Mouse (Mus musculus) thymus, postnatal 25 days (tissue): Measurements from ENCODE around the gene Ptprn2.

Experiments
- DNase-seq: peaks from one replicate; pipeline ENCODE4 v3.0.0; 2022

The Ptprn2 gene

DNA sequence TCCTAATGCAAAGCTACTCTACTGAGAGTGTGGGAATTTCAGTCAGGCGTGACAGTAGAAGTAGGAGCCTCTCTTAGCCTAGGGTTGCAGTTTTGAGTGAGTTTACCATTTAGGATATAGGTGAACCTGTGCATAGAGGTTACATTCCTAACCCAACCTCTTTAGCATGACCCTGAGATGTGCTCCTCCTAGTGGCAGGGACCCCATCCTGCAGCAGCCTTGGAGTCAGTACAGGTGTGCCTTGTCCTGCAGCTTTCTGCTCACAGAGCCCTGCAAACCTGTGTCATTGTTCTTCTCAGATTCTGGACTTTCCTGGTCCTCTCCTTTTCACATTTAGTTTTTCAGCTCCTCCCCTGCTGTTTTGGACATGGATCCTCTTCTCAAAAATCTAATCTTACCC, 168.2 kb downstream of the Ptprn2 start:
- peak; percentile 59 for DNase-seq

GRCm38 (mm10) chr12:116660076-116660475, 174.6 kb downstream of the Ptprn2 start:
- DNase-seq: peak; percentile 66

- peak; percentile 6 for DNase-seq
Observed at GRCm38 (mm10) chr12:116661018-116661417, 175.5 kb downstream of the Ptprn2 start.

GRCm38 (mm10) chr12:116677701-116678100, 192.2 kb downstream of the Ptprn2 start:
- DNase-seq: no peak

DNA sequence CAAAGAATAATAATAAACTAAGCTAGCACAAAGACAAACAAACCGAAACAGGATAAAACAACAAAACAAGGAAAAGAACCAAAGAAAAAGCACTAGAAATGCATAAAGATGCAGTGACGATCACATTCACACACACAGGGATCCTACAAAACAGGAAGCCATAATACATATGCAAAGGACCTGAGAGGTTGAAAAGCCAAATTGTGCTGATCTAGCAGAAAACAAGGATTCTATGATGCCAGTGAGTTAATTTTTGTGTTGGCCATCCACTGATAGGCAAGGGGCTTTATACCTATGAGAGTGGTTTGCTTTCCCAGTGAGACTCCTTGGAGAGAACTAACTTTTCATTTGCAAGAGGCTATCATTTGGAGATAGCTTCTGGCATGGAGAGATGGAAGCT, 204.3 kb downstream of the Ptprn2 start:
- DNase-seq: no peak

DNA sequence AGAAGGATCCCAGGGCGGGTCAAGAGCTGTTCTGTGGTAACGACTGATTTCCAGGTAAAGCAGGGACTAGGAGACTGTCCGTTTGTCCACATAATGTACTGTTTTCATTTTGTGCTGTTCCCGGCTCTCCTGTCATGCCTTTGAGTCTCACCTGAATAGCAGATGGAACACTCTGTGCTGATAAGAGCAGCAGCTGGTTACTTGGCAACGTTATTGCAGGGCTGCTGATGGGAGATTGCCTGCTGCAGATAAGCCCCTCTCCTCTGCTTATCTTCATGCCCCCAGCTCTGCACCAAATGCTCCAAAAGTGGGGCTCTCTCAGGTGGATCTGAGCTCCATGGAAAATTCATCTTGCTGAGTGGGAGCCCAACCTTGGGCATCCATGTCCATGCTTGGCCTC, 224.0 kb downstream of the Ptprn2 start:
- no peak for DNase-seq

DNA sequence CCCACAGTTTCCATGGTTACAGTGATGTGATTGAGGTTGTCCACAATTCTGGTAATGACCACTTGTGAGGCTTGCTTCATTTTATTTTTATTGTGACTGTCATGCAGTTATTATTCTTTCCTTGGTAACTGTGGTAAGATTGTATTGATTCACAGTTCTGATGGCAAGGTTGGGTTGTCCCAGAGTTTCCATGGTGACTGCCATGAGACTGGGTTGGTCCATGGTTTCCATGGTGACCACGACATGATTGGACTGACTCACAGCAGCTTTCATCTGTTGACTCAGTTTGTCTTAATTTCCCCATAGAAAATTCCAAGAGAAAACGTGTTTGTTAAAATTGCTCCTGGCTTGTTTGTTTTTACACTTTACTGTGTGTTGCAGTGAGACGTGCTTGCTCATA, 225.2 kb downstream of the Ptprn2 start:
- DNase-seq: no peak

DNA sequence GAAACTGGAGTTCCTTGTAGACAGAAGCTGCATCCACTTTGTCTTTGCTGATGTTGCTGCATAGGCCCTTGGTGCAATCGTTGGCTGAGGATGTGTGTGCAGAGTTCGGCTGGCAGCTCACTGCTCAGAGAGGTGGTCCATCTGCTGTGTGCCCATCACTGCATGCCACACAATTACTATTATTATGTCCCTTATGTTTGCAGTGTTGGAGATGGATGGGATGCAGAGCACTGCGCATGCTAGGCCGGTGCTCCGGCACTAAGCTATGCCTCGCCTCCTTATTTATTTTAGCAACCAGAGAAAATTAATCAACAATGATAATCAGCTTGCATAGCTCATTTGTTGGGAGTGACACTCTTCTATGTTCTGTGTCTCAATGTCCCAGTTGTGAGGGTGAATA, 225.6 kb downstream of the Ptprn2 start:
- no peak for DNase-seq

- DNase-seq: no peak
Observed at GRCm38 (mm10) chr12:116713096-116713495, 227.6 kb downstream of the Ptprn2 start.

DNA sequence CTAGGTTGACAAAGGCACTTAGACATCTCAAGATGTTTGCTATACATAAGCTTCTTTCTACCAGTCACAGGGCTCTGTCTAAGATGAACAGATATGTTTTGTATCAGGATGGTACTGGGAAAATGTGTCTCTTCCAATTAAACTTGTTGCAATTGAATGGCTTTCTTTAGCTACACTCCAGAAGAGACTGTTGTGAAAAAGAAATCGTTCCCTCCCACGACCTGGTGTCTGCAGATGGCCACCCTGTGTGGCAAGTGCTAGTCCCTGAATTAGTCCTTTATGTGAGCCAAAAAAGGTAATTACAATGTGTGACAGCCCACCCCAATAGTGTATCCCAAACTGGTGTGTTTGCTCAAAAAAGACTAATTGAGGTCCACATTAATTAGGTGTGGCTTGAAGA, 235.5 kb downstream of the Ptprn2 start:
- no peak for DNase-seq

- no peak for DNase-seq
Observed at GRCm38 (mm10) chr12:116740141-116740540, 254.6 kb downstream of the Ptprn2 start.

GRCm38 (mm10) chr12:116741300-116741699, 255.8 kb downstream of the Ptprn2 start:
- DNase-seq: no peak

- DNase-seq: no peak
Observed at GRCm38 (mm10) chr12:116746401-116746800, 260.9 kb downstream of the Ptprn2 start.

- DNase-seq: no peak
Observed at GRCm38 (mm10) chr12:116752784-116753183, 267.3 kb downstream of the Ptprn2 start.

- no peak for DNase-seq
Observed at GRCm38 (mm10) chr12:116763961-116764360, 278.4 kb downstream of the Ptprn2 start.

DNA sequence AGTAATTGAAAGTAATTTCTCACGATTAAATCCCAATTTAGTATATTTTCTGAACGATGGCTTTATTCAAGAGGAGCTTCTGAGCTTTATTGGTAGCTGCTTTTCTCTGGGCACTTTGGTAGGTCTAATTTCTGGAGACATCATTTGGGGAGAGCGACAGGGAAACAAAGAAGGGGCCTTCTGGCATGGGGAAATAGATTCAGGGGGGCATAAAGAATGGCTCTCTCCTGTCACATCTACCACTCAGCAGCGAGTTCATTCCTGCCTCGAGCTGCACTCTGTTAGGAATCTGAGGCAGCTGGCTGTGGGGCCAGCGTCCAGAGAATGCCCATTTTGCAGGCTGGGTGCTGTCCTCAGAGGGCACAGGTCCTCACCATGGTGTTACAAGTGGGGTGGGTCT, 285.4 kb downstream of the Ptprn2 start:
- no peak for DNase-seq

DNA sequence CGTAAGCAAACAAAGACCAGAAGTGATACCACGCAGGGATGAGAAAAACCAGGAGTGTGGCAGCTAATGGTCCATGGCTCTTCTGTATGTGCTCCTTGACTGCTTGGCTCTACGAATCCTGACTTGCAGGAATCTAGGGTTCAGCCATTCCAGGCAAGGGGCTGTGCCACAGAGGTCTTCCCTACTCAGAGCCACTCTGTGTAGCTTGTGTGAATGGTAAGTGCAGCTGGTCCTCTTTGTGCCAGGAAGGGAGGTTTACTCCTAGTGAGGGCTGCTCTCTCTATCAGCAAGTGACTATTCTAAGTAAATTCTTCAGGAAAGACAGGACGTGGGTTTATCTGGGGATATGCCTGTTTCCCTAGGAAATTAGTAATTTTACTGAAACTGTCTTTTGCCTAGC, 286.0 kb downstream of the Ptprn2 start:
- no peak for DNase-seq

DNA sequence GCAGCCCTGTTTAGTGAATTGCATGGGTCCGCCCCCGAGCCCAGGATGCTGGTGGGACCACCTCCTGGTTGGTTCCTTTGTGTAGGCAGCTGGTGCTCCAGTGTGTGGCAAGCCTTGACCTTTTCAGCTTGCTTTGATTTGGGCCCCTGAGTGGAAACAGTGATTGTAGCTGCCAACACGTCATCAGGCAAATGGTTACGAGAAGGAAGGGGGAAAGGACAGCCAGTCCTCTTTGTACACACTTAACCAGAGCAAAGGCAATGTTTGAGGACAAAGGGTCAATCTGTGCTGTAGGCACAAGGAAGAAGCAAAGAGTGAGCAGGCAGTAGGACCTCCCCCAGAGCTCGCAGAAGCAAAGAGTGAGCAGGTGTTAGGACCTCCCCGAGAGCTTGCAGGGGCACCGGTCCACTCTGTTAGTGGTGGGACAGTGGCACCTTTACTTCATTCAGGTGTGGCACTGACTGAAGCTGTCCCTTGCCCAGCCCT, 286.6 kb downstream of the Ptprn2 start:
- no peak for DNase-seq

GRCm38 (mm10) chr12:116773344-116773743, 287.8 kb downstream of the Ptprn2 start:
- DNase-seq: no peak

GRCm38 (mm10) chr12:116776447-116776846, 290.9 kb downstream of the Ptprn2 start:
- DNase-seq: no peak

- no peak for DNase-seq
Observed at GRCm38 (mm10) chr12:116778095-116779090, 292.9 kb downstream of the Ptprn2 start.

GRCm38 (mm10) chr12:116780419-116780818, 294.9 kb downstream of the Ptprn2 start:
- DNase-seq: no peak

GRCm38 (mm10) chr12:116785731-116786130, 300.2 kb downstream of the Ptprn2 start:
- no peak for DNase-seq

- DNase-seq: no peak
Observed at GRCm38 (mm10) chr12:116788346-116788745, 302.8 kb downstream of the Ptprn2 start.

- no peak for DNase-seq
Observed at GRCm38 (mm10) chr12:116803331-116803730, 317.8 kb downstream of the Ptprn2 start.
